Mouse (Mus musculus): ENCODE data around the gene Borcs8.

- TF ChIP-seq CTCF (IDR thresholded peaks at IDR 0.05; ENCODE audit: low read depth) (no peak), EP300 (IDR thresholded peaks at IDR 0.05; ENCODE audit: low read depth) (no peak)
These were observed 54.9 kb downstream of the Borcs8 start for GRCm38 (mm10) chr8:70194191-70194590.
